21 mouse cellular contexts compared by ENCODE assay signal in the genomic region with DNA sequence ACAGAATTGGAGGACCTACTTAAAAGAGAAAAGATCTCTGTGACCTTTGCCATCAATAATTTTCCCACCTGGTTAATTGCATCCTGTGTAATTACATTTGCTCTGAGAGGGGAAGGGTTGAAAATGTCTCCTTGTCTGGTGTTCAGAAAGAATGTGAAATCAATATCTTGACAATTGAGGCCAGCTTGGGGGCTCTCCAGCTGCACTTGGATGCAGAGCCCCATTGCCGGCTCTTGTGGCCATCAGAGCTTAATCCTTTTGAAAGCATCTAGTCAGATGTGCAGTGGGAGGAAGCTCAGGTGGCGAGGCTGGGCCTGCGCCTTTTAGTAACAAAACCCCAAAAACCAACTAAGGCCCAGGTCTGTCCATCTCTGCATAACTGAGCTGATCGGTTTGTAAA. TPM values are rescaled to one million over a fixed set of nuclear protein-coding genes. Genes with fewer than 3 reads are reported as not detected.
"Had no signal": no experiment of that assay in that cellular context is flagged by ENCODE, and none has a peak within 500 bp of the region (broad histone marks: within the 10 kb centered on the region; RNA-seq: fewer than 3 reads in every experiment).

No protein-coding gene starts in this region.

- H3K9me3 ChIP-seq: liver, embryonic 15.5 days; lung, embryonic 15.5 days; midbrain, embryonic 13.5 days; neural tube, embryonic 13.5 days; stomach, embryonic 15.5 days had no signal

- H3K27me3 ChIP-seq: liver, embryonic 15.5 days; lung, embryonic 15.5 days; midbrain, embryonic 13.5 days; neural tube, embryonic 13.5 days; stomach, embryonic 15.5 days had no signal

- H3K27ac ChIP-seq: liver, embryonic 15.5 days; lung, embryonic 15.5 days; macrophage; midbrain, embryonic 13.5 days; neural tube, embryonic 13.5 days; stomach, embryonic 15.5 days; stomach, postnatal 0 days had no signal

- H3K4me1 ChIP-seq: liver, embryonic 15.5 days; lung, embryonic 15.5 days; midbrain, embryonic 13.5 days; neural tube, embryonic 13.5 days; stomach, embryonic 15.5 days had no signal

- H3K9ac ChIP-seq: liver, embryonic 15.5 days; liver, postnatal 0 days; lung, embryonic 15.5 days; midbrain, embryonic 13.5 days; neural tube, embryonic 13.5 days; stomach, embryonic 15.5 days had no signal

- H3K36me3 ChIP-seq: liver, embryonic 15.5 days; lung, embryonic 15.5 days; stomach, embryonic 15.5 days had no signal

- H3K4me3 ChIP-seq: liver, embryonic 15.5 days; lung, embryonic 15.5 days; megakaryocyte, embryonic 14.5 days; midbrain, embryonic 13.5 days; myocyte; neural tube, embryonic 13.5 days; stomach, embryonic 15.5 days had no signal

- H3K4me2 ChIP-seq: liver, embryonic 15.5 days; lung, embryonic 15.5 days; midbrain, embryonic 11.5 days; midbrain, embryonic 13.5 days; neural tube, embryonic 13.5 days; stomach, embryonic 15.5 days had no signal

- ATAC-seq: liver, postnatal 0 days; lung, postnatal 0 days; midbrain, embryonic 13.5 days; midbrain, embryonic 16.5 days had no signal

- DNase-seq: liver, postnatal 0 days; lung, adult 2 months; lung, postnatal 14 days; lung, postnatal 36 days; right cerebral cortex, postnatal 14 days; thymus, adult 2 months; thymus, postnatal 25 days; thymus, postnatal 4 days had no signal

RNA-seq across cellular contexts. Expression of gene Il17rd, which starts 47.3 kb away (rescaled TPM):
- total RNA-seq: megakaryocyte progenitor cell, adult 5-6 weeks had no signal
